Mouse (Mus musculus) CH12.LX (cell line): ENCODE data around the gene Fbxo36. TPM values are rescaled to one million over a fixed set of nuclear protein-coding genes. Genes with fewer than 3 reads are reported as not detected.

ENCODE experiments used
- DNase-seq: peaks from one replicate; pipeline ENCODE4 v3.0.0-alpha.2; 2013; ENCODE audit errors: extremely low read depth
- H3K27ac ChIP-seq: 2 replicates; pipeline ENCODE4 v1.5.1; 2012; ENCODE audit warnings: low read depth, mild to moderate bottlenecking, control low read depth, moderate library complexity; ENCODE audit not compliant: insufficient read depth
- H3K27me3 ChIP-seq: replicated peaks from 2 replicates; pipeline ENCODE3; 2012; ENCODE audit warnings: inconsistent platforms
- H3K36me3 ChIP-seq, 2 experiments: replicated peaks in 1 of 2; 2 replicates each; pipeline versions ENCODE3 to v1.6.1; 2012; ENCODE audit warnings: inconsistent platforms in 1 of 2, low read length in 1 of 2, mild to moderate bottlenecking in 1 of 2, mixed read lengths in 1 of 2, moderate library complexity in 1 of 2; ENCODE audit not compliant: control insufficient read depth in 1 of 2, insufficient read depth in 1 of 2
- H3K4me1 ChIP-seq, 2 experiments: 2 replicates each; pipeline ENCODE4 v1.6.1; 2012; ENCODE audit warnings: inconsistent platforms in 1 of 2, moderate library complexity in 1 of 2; ENCODE audit not compliant: insufficient read depth in 2 of 2, control insufficient read depth in 1 of 2
- H3K4me2 ChIP-seq: 2 replicates; pipeline ENCODE4 v1.6.1; 2012; ENCODE audit warnings: low read depth, mild to moderate bottlenecking, control low read depth; ENCODE audit not compliant: poor library complexity, insufficient read depth, severe bottlenecking
- H3K4me3 ChIP-seq, 3 experiments: fragments of 150-350 bp in 1 of 3; sonication (generic) in 1 of 3; replicated peaks in 1 of 3; 2 replicates each; pipeline versions ENCODE3 to v1.5.1; 2011 to 2012; ENCODE audit warnings: low read depth in 2 of 3, low read length in 2 of 3, mild to moderate bottlenecking in 2 of 3, moderate library complexity in 2 of 3, control low read depth in 1 of 3, improper control_type of control experiment in 1 of 3, inconsistent platforms in 1 of 3, mixed read lengths in 1 of 3; ENCODE audit not compliant: poor library complexity in 1 of 3
- H3K79me2 ChIP-seq: replicated peaks from 2 replicates; pipeline ENCODE4 v1.6.1; 2012; ENCODE audit warnings: mild to moderate bottlenecking, moderate library complexity; ENCODE audit not compliant: control insufficient read depth, poor library complexity, insufficient read depth, severe bottlenecking; ENCODE audit errors: extremely low read depth
- H3K9ac ChIP-seq: 2 replicates; pipeline ENCODE4 v1.6.1; 2012; ENCODE audit warnings: low read depth, mild to moderate bottlenecking, control low read depth, moderate library complexity; ENCODE audit not compliant: insufficient read depth
- H3K9me3 ChIP-seq: replicated peaks from 2 replicates; pipeline ENCODE3; 2012; ENCODE audit warnings: low read length, inconsistent platforms, mixed read lengths
- BHLHE40 ChIP-seq: IDR thresholded peaks from 2 replicates; pipeline ENCODE4 v1.6.1; 2011; ENCODE audit warnings: mild to moderate bottlenecking, low read depth, low read length, improper control_type of control experiment
- CHD1 ChIP-seq: IDR thresholded peaks from 2 replicates; pipeline ENCODE4 v1.6.1; 2012; ENCODE audit warnings: low read depth, low read length, improper control_type of control experiment, inconsistent platforms
- CTCF ChIP-seq, 2 experiments: IDR thresholded peaks in 1 of 2; conservative IDR thresholded peaks in 1 of 2; 2 replicates each; pipeline ENCODE4 v1.5.1; 2011 to 2012; ENCODE audit warnings: low read depth in 2 of 2, low read length in 2 of 2, improper control_type of control experiment in 1 of 2, inconsistent platforms in 1 of 2, mild to moderate bottlenecking in 1 of 2, moderate library complexity in 1 of 2
- E2F4 ChIP-seq: IDR thresholded peaks from 2 replicates; pipeline ENCODE4 v1.6.1; 2011; ENCODE audit warnings: low read depth, low read length, improper control_type of control experiment; ENCODE audit not compliant: insufficient replicate concordance
- ELF1 ChIP-seq: IDR thresholded peaks from 2 replicates; pipeline ENCODE4 v1.6.1; 2014; ENCODE audit warnings: low read depth, mild to moderate bottlenecking, inconsistent platforms, low read length, improper control_type of control experiment
- EP300 ChIP-seq: IDR thresholded peaks from 2 replicates; pipeline ENCODE4 v1.6.1; 2011; ENCODE audit warnings: low read length, improper control_type of control experiment
- ETS1 ChIP-seq: conservative IDR thresholded peaks from 2 replicates; pipeline ENCODE4 v1.6.1; 2012; ENCODE audit warnings: low read depth, mild to moderate bottlenecking, inconsistent platforms, low read length, improper control_type of control experiment, moderate library complexity
- GABPA ChIP-seq: IDR thresholded peaks from 2 replicates; pipeline ENCODE4 v1.6.1; 2012; ENCODE audit warnings: low read depth, low read length, improper control_type of control experiment, inconsistent platforms; ENCODE audit not compliant: insufficient replicate concordance
- HCFC1 ChIP-seq: IDR thresholded peaks from 2 replicates; pipeline ENCODE4 v1.6.1; 2012; ENCODE audit warnings: low read depth, mild to moderate bottlenecking, inconsistent platforms, low read length, improper control_type of control experiment
- IRF4 ChIP-seq: IDR thresholded peaks from 2 replicates; pipeline ENCODE4 v1.6.1; 2014; ENCODE audit warnings: low read depth, mild to moderate bottlenecking, inconsistent platforms, low read length, improper control_type of control experiment
- MAFK ChIP-seq: IDR thresholded peaks from 2 replicates; pipeline ENCODE4 v1.6.1; 2011; ENCODE audit warnings: low read length, improper control_type of control experiment; ENCODE audit not compliant: insufficient replicate concordance
- MAX ChIP-seq: IDR thresholded peaks from 2 replicates; pipeline ENCODE4 v1.6.1; 2011; ENCODE audit warnings: low read length, improper control_type of control experiment
- MYC ChIP-seq: IDR thresholded peaks from 2 replicates; pipeline ENCODE4 v1.6.1; 2011; ENCODE audit warnings: low read depth, mild to moderate bottlenecking, improper control_type of control experiment, low read length
- NELFE ChIP-seq: IDR thresholded peaks from 2 replicates; pipeline ENCODE4 v1.6.1; 2011; ENCODE audit warnings: low read depth, low read length, improper control_type of control experiment
- PAX5 ChIP-seq: IDR thresholded peaks from 2 replicates; pipeline ENCODE4 v1.6.1; 2012; ENCODE audit warnings: low read length, inconsistent platforms, mixed read lengths
- POLR2AphosphoS2 ChIP-seq: IDR thresholded peaks from 2 replicates; pipeline ENCODE4 v1.6.1; 2011; ENCODE audit warnings: low read depth, low read length, improper control_type of control experiment
- RAD21 ChIP-seq: IDR thresholded peaks from 2 replicates; pipeline ENCODE4 v1.6.1; 2011; ENCODE audit warnings: low read depth, mild to moderate bottlenecking, low read length, improper control_type of control experiment, moderate library complexity
- RCOR1 ChIP-seq: conservative IDR thresholded peaks from 2 replicates; pipeline ENCODE4 v1.6.1; 2012; ENCODE audit warnings: low read depth, mild to moderate bottlenecking, inconsistent platforms, low read length, improper control_type of control experiment
- SIN3A ChIP-seq: IDR thresholded peaks from 2 replicates; pipeline ENCODE4 v1.6.1; 2012; ENCODE audit warnings: low read length, improper control_type of control experiment, inconsistent platforms
- SMC3 ChIP-seq: IDR thresholded peaks from 2 replicates; pipeline ENCODE4 v1.6.1; 2011; ENCODE audit warnings: low read depth, low read length, improper control_type of control experiment
- ZC3H11A ChIP-seq: IDR thresholded peaks from 2 replicates; pipeline ENCODE4 v1.6.1; 2012; ENCODE audit warnings: low read depth, mild to moderate bottlenecking, inconsistent platforms, low read length, improper control_type of control experiment
- ZKSCAN1 ChIP-seq: IDR thresholded peaks from 2 replicates; pipeline ENCODE4 v1.6.1; 2012; ENCODE audit warnings: low read depth, inconsistent platforms, low read length, improper control_type of control experiment, borderline replicate concordance
- ZMIZ1 ChIP-seq: IDR thresholded peaks from 2 replicates; pipeline ENCODE4 v1.6.1; 2012; ENCODE audit warnings: low read depth, mild to moderate bottlenecking, inconsistent platforms, low read length, improper control_type of control experiment
- dilution Hi-C: fragments of 300-500 bp; cut with MboI; formaldehyde crosslinking; loops from 2 replicates; pipeline ENCODE4 v1.14.3; 2020; ENCODE audit warnings: low sequenced_read_pairs; ENCODE audit not compliant: extremely low pct_unique_long_range_greater_than_20kb, extremely low pct_ligation_motif_present
- in situ Hi-C: fragments of 300-500 bp; cut with MboI; formaldehyde crosslinking; loops from 3 replicates; pipeline ENCODE4 v1.14.3; 2019; ENCODE audit warnings: low sequenced_read_pairs, low pct_ligation_motif_present, low pct_unique_long_range_greater_than_20kb, mixed read lengths
- polyA plus RNA-seq: library from polyadenylated mRNA; unstranded; fragments of >175 nt; gene quantifications from 2 replicates; pipeline ENCODE4 v1.2.1, GENCODE M21; 2012; ENCODE audit warnings: low read depth; ENCODE audit not compliant: insufficient read length
- total RNA-seq, 2 experiments: library from RNA; depleted of rRNA; stranded (reverse); fragments of 300-350 nt in 1 of 2; fragments of >200 nt in 1 of 2; gene quantifications; 2 replicates each; pipeline ENCODE4 v1.2.3; 2012 to 2014

Fbxo36 gene
- total and polyA plus RNA-seq, 3 experiments, result 2.5 to 3.8 (median 3.0) TPM

DNA sequence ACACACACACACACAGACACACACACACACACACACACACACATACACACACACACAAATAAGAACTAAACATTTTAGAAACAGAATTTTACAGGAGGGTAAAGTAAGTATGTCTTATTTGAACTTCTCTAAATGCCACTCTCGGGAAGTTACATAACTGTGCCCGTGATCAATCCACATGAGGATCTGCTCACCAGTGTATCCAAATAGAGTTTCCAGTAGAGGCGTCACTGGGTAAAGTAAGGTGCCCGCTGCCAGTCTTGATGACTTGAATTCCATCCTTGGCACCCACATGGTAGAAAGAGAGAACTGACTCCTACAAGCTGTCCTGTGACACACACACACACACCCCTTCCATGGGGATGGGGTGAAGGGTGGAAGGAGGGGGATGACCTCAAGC, 43.3 kb downstream of the Fbxo36 start:
- H3K79me2 ChIP-seq, result no peaks in the 10 kb centered on the region
- TF ChIP-seq E2F4, result no peak
- TF ChIP-seq ZMIZ1, result no peak
- no peak for TF ChIP-seq RAD21
- no peak for TF ChIP-seq IRF4
- TF ChIP-seq ELF1, result no peak
- no peak for TF ChIP-seq POLR2AphosphoS2
- TF ChIP-seq NELFE, result no peak
- TF ChIP-seq ZKSCAN1, result no peak
- no peak for TF ChIP-seq MAFK
- TF ChIP-seq SIN3A, result no peak
- TF ChIP-seq BHLHE40, result no peak
- TF ChIP-seq SMC3, result no peak
- TF ChIP-seq ETS1, result no peak
- no peak for TF ChIP-seq RCOR1
- no peak for TF ChIP-seq CHD1
- TF ChIP-seq MAX, result no peak
- H3K9ac ChIP-seq, result no peak overlapping the region
- in situ Hi-C loops (no loop called here), dilution Hi-C loops (no loop called here)
- DNase-seq, result no peak
- H3K36me3 ChIP-seq, result no peaks in the 10 kb centered on the region
- no peak overlapping the region for H3K4me3 ChIP-seq
- no peaks in the 10 kb centered on the region for H3K27me3 ChIP-seq
- no peak overlapping the region for H3K4me2 ChIP-seq
- H3K27ac ChIP-seq, result no peak overlapping the region
- no peaks in the 10 kb centered on the region for H3K9me3 ChIP-seq
- H3K4me1 ChIP-seq, result no peaks in the 10 kb centered on the region

DNA sequence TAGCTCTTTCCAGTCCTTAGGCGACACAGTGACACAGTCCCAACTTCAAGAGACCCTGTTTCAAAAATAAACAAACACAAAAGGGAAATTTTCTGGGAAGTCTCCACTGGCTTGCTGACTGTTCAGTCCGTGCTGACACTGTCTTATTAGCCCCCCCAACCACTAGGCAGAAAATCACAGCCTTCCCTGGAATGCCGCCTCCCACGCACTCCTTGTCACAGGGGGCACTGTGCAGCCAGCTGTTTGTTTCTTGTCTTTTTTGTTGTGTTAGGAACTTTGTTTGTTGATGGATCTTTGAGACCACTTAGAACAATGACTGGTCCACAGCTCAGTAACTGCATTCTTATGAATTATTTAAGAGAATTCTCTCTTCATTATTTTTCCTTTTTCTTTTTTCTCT, 44.2 kb downstream of the Fbxo36 start:
- Histone ChIP-seq H3K79me2 (no peaks in the 10 kb centered on the region), H3K27ac (no peak overlapping the region), H3K4me2 (no peak overlapping the region), H3K9ac (no peak overlapping the region), H3K27me3 (no peaks in the 10 kb centered on the region), H3K4me3 (no peak overlapping the region), H3K36me3 (no peaks in the 10 kb centered on the region), H3K9me3 (no peaks in the 10 kb centered on the region), H3K4me1 (no peaks in the 10 kb centered on the region)
- no peak for TF ChIP-seq ETS1
- dilution Hi-C loops, result no loop called here
- DNase-seq, result no peak
- in situ Hi-C loops, result no loop called here

DNA sequence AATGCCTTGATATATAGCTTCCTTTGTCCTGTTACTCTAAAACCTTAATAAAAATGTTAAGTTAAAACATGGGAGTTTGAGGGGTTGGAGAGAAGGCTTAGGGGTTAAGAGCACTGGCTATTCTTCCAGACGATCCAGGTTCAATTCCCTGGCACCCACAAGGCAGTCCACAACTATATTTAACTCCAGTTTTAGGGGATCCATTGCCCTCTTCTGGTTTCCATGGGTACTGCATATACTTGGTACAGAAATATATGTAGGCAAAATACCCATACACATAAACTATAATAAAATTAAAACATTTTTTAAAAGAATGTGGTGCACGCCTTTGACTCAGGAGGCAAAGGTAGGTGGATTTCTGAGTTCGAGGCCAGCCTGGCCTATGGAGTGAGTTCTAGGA, 45.5 kb downstream of the Fbxo36 start:
- H3K79me2 ChIP-seq, result no peaks in the 10 kb centered on the region
- no peak overlapping the region for H3K4me2 ChIP-seq
- dilution Hi-C loops (no loop called here), in situ Hi-C loops (no loop called here)
- H3K4me1 ChIP-seq, result peaks cover 0 to under 1% of the 10 kb centered on the region in 2 experiments; a peak in 1 of 4 replicates
- DNase-seq, result peak; percentile 27
- no peak overlapping the region for H3K4me3 ChIP-seq
- H3K36me3 ChIP-seq, result no peaks in the 10 kb centered on the region
- no peaks in the 10 kb centered on the region for H3K9me3 ChIP-seq
- no peak overlapping the region for H3K27ac ChIP-seq
- TF ChIP-seq BHLHE40 (no peak), ZC3H11A (no peak), CTCF (conservative IDR thresholded peaks at IDR 0.05 in 1 of 2, IDR thresholded peaks at IDR 0.05 in 1 of 2; ENCODE audit: low read depth in 2 of 2, low read length in 2 of 2) (peak; percentile 21 to 45; a peak in 2 of 4 replicates), PAX5 (no peak), EP300 (no peak), MYC (no peak), SMC3 (peak; percentile 14; the same call in 1 of the 2 replicates), HCFC1 (no peak), RAD21 (peak; percentile 47), IRF4 (no peak), POLR2AphosphoS2 (no peak), GABPA (no peak), ETS1 (no peak)
- TF ChIP-seq, all 38 proteins: peak for 3
- Histone ChIP-seq H3K9ac (no peak overlapping the region), H3K27me3 (no peaks in the 10 kb centered on the region)
